Mouse (Mus musculus): ENCODE results near the gene Egfr.

Egfr gene

DNA sequence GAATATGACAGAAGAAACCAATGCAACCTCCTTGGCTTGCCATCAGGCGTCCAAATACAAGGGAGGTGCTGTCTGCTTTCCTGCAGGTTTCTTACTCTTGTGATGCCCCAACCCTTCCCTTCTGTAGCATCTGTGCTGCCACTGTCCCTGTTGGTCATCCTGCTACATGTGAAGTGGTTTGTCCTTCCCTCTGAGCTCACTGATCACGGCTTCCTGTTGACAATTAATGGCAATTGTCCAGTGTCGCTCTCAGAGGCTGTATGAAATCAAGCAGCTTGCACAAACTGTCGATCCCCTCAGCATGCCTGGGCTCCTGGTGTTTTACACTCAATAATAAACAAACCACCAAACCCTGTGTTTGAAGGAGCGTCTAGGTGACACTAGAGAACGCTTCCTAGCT lies 134.1 kb downstream of the Egfr start:
- DNase-seq (ENCODE audit: extremely low read depth, insufficient read length, low spot score) = no peak

DNA sequence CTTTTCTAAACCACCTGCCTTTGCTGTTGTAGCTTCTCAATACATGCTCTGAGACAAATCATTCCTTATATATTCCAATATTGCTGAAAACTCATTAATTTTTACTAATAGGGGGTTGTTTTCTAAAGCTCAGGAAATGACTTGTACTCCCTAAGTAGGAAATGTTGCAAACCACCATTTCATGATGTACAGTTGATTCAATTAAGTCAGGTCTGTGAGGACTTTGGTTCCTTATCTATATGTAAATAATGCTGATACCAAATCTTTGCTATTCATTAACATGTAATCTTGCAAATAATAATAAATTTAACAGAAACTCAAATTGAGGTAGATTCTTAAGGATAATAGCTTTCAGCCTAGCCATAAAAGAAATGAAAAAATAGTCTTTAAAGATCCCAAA lies 136.1 kb downstream of the Egfr start:
- no peak for DNase-seq (ENCODE audit: extremely low read depth, insufficient read length, low spot score)

DNA sequence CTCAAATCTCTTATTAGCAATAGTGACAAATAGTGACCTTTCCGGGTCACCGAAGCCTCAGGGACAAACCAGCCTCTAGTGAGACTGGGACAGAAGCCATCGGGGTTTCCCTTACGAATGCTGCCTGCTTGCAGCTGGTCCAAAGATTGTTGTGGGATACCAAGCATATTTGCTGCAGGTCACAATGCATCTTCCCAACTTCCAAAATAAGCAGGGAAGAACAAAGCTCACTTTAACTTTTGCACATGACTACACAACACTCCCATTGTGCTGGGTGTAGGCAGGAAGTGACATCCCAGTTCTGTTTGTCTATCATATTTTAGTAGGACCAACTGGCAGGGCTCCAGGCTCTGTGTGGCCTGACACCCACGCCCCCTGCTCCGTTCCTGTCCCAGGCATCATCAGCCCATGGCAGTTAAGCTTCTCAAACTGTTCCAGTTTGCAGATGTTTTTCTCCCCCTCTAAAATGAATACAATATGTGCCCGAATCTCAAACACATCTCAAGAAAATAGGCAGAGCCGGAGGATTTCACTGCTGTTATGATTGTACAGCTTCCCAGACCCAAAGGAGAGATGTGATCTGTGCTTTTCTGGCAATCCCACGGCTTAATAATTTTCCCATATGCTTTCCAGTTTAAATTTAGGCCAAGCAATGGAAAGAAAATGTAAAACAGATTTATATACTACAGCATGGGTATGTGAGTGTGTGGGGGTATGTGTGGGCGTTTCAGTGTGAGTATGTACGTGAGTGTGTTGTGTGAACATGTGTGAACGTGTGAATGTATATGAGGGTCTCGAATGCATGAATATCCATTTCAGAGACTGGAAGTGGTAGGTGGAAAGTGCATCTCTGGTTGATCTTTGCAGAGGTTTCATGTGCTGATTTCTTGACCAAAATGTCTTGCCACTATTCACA lies 143.7 kb downstream of the Egfr start:
- DNase-seq (ENCODE audit: extremely low read depth, insufficient read length, low spot score) = peak; percentile 35

DNA sequence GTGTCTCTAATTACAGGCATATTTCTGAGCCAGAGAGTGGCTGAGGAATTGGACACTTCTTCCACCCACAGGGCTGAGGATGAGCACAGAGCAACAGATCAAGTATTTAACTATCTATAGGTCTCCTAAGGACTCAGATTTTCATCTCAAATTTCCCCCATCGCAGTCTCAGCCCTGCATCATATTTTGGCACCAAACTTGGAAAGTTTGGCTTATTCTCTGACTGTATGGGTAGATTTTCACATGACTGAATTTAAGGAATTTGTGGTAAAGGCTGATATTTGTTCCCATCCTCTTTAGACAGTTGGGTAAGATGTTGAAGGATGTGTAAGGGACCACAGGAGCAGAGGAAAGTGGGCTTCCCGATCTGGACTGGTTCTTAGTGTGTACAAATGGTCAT lies 145.7 kb downstream of the Egfr start:
- peak; percentile 55 for DNase-seq (ENCODE audit: extremely low read depth, insufficient read length, low spot score)

DNA sequence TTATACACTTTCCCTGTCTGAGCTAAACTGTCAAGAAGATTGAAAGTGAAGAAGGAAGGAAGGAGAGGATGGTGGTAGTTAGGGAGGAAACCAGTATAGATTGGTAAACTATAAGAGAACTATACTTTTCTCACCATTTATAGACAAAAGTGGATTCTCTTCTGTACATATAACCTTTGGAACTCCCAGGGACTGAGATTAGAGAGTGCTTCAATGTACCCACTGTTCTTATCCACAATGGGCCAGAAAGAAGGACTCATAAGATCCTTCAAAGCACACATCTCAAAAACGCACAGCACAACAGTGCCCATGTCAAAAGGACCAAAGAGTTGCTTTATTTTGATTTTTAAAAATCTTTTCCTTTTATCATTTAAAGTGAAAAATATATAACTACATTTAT lies 148.2 kb downstream of the Egfr start:
- no peak for DNase-seq (ENCODE audit: extremely low read depth, insufficient read length, low spot score)

DNA sequence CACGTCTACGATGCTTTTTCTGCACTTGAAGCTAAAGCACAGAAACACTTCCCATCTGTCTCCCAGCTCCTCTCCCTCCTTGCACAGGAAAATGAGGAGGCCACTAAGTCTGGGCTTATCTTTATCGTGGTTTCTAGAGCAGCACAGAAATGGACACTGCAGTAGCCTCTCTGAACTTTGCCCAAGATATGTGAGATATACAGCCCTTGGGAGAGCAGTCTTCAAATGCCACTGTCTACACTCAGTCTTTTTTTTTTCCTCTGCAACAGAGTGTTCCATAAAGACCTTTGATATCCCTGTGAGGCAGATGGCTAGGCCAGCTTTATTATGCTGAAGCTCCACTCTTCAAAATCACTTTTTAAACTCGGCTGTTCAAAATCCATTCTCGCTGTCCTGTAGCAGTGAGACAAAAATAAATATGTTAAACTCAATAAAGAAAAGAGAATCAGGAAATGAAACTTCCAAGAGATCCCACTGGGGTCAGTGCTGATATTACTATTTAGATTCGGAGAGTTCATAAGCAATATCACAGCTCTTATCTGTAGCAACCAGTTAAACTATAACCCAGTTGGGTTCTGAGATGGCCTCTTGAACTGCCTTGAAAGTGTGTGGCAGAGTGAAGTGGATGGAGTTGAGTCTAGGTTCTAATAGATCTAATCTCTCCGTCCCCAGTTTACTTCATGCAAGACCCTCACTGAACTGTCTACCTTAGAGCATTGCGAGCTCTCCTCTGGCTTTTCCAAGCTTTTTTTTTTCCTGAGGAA lies 148.8 kb downstream of the Egfr start:
- DNase-seq (ENCODE audit: extremely low read depth, insufficient read length, low spot score) = no peak

DNA sequence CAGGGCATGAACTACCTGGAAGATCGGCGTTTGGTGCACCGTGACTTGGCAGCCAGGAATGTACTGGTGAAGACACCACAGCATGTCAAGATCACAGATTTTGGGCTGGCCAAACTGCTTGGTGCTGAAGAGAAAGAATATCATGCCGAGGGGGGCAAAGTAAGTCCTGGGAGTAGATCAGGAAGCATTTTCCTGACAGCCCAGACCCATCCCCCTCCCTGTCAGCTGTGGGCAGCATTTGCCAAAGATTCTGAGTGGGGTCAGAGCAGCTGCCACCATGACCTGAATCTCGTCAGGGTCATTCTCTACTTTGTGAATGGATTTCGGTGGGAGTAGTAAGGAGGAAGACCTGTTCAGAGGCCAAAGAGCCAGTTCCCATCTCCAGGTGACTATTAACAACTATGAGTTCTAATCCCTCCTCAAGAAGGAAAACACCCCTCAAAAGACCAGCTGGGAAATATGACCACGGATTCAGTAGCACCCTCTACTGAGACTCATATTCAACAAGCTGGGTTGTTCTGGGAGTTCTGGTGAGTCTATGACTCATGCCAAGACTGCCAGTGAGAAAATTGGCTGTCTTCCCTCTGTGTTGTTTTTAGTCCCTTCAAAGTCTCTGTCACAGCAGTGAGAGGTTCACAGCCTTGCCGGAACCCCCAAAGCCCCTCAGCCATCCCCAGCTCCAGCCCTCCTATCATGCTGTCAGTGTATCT lies 152.5 kb downstream of the Egfr start:
- peak; percentile 21 for DNase-seq (ENCODE audit: extremely low read depth, insufficient read length, low spot score)

DNA sequence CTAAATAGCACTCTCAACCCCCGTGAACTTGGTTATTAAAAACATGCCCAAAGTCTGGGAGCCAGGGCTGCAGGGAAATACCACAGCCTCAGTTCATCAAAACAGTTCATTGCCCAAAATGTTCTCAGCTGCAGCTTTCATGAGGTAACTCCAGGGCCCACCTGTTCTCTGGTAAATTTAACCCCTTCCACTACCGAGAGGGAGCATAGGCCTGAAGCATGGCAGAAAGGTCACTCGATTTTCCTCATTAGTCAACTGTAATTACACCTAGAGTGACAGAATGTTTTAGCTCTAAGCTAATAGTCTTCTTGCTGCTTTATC lies 153.0 kb downstream of the Egfr start:
- DNase-seq (ENCODE audit: extremely low read depth, insufficient read length, low spot score) = no peak

DNA sequence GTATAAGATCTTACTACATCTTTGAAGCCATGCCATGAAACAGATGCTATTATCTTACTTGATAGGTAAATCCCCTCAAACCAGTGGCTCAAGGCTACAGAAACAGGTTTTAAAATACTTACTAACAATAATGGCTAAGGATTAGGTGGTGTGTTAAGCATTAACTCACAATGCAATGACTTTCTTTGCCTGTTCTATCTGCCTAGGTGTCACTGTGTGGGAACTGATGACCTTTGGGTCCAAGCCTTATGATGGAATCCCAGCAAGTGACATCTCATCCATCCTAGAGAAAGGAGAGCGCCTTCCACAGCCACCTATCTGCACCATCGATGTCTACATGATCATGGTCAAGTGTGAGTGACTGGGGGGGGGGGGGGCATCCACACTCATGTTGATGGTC lies 154.5 kb downstream of the Egfr start:
- DNase-seq (ENCODE audit: extremely low read depth, insufficient read length, low spot score) = no peak

DNA sequence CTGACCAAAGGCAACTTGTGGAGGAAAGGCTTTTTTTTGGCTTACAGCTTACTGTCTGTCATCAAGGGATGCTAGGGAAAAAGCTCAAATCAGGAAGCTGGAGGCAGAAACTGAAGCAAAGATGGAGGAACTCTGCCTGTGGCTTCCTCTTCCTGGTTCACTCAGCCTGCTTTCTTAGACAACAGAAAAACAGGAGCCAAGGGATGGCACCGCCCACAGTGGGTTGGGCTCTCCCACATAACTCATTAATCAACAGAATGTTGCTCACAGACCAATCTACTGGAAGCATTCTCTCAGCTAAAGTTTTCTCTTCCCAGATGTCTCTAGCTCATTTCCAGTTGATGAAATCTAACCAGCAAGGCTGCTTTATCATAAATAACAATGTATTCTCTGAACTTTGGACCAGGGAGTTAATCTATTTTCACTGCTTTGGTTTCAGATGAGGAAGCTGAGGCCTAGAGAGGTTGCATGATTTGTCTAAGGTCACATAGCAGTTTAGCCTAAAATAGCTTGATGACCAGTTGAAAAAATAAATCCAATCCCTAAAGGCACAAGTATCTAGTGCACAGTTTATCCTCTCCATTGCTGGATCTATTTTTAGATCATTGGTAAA lies 155.6 kb downstream of the Egfr start:
- DNase-seq (ENCODE audit: extremely low read depth, insufficient read length, low spot score) = no peak

DNA sequence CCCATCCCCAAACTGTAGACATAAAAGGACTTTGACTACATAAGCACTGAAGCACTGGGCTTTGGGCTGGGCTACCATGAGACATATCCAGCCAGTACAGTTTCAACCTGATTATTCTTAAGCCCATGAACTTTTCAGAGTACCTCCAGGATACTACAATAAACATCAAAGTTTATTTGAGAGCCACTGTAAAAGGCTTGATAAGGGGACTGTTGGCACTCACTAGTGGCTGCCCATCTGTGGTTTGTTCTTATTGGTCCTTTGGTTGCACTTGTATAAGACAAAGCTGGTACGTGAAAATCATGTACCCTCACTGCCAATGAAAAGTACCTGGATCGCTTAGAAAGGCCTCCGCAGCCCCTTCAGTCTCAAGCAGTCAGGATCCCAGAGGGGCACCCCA lies 162.8 kb downstream of the Egfr start:
- no peak for DNase-seq (ENCODE audit: extremely low read depth, insufficient read length, low spot score)

DNA sequence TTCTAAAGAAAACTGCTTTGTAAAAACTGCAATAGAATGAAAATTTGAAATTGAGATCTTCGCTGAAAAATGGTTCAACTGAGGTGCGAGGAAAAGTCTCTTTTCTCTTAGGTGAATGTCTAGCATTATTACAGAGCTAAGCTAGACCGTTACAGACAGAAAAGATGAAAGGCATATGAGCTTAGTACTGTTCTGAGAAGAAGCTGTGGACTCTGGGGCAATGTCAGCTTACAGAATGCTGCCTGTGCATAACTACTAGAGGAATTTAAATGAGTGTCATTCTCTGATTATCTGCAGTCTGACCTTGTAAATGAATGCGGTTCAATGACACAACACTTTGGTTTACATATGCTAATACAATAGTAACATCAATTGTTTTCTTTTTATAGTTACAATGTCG lies 163.8 kb downstream of the Egfr start:
- DNase-seq (ENCODE audit: extremely low read depth, insufficient read length, low spot score) = no peak

DNA sequence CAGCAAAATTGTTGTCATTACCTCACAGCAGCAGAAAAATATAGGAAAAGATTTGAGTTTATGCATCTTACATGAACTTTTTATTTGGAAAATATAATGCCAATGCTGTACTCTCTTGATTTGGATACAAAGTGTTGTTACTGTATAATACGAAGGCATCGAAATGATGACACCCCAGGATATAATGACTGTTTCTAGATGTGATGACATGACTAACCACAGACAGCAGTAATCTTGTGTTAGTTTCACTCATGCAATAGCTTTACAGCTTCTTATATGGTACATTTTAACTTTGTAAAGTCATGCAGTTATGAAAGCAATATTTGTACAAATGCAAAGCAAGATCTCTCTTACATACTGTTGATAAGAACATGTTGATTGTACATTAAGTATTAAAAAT lies 165.5 kb downstream of the Egfr start:
- DNase-seq (ENCODE audit: extremely low read depth, insufficient read length, low spot score) = no peak

DNA sequence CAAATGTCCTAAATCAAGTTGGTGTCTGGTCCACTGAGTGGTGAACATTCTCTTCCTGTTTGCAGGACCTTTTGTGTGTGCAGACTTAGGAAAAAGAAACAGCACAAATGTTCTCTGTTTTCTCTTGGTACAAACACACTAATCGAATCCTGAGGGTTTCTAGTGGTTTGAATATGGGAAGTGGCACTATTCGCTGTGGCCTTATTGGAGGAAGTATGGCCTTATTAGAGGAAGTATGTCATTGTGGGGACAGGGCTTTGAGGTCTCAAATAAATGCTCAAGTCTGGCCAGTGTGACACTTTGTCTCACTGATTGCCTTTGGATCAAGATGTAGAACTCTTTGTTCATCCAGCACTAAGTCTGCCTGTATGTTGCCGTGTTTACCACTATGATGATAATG lies 180.2 kb downstream of the Egfr start:
- DNase-seq (ENCODE audit: extremely low read depth, insufficient read length, low spot score) = no peak

DNA sequence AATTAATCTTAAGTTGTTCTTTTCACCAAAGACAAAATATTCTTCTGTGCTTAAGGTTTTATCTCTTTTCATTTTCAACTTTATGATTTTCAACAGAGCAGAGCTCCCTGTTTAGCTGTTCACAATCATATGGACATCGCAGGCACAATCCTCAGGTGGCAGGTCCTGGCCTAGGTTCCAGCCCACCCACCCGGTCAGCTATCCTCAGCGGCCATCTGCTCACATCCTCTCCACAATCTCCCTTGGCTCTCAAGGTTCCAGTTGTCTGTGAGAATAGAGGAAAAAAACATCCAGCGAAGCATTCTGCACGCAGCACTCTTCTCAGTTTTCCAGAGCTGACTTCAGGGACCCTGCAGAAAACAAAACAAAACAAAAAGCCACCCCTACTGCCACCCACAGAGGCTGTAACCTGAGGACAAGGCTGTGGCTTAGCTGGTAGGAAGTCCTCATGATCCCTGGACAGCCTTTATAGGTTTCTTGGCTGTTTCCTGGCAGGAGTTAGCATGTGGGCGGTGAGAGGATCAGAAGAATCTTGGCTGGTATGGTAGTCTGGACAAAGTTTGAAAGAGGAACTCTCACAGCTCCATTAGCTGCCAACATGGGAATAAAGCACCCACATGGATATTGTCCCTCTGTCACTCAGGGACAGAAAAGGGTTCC lies 183.7 kb downstream of the Egfr start:
- no peak for DNase-seq (ENCODE audit: extremely low read depth, insufficient read length, low spot score)

DNA sequence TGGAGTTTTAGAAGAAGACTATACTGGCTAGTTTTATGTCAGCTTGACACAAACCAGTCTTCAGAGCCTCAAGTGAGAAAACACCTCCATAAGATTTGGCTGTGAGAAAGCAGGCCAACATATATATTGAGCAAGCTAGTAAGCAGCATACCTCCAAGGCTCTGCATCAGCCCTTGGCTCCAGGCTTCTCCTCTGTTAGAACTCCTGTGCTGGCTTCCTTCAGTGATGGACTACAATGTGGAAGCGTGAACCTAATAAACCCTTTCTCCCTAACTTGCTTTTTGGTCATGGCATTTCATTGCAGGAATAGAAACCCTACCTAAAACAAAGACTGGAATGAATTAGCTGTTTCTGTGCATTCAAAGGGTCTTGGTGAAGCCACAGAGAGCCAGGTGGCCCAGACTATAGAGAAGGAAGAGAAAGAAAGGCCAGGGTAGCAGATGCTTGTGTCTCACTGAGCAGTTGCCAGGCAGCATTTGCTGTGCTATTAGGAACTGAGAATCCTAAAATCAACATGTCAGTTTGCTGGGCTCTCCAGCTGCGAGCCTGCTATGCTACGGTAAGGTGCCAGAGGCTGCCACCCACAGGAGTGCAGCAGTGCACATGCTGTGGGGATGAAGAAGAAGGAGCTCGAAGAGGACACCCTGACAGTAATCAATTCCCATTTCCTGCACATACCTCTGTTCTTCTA lies 189.2 kb downstream of the Egfr start:
- no peak for DNase-seq (ENCODE audit: extremely low read depth, insufficient read length, low spot score)

DNA sequence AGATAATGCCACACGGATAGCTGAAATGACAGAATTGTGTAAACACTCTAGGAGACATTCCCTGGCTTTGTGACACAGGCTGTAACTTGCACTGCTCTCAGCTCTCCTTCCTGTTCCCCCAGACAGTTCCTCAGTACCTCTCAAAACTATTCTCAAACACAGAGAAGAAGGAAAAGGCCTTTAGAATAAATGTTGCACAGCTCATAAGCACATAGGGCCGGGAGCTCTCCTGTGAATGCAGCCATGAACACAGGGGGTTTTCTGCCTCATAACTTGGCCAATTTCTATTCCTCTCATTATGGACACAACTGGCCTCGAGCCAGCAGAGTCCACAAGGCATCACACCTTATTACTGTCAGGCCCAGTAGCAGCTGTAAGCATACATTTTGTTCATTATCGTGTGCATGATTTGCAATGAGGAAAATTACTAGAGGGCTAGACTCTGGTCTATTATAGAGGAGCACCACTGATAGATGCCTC lies 190.0 kb downstream of the Egfr start:
- no peak for DNase-seq (ENCODE audit: extremely low read depth, insufficient read length, low spot score)

DNA sequence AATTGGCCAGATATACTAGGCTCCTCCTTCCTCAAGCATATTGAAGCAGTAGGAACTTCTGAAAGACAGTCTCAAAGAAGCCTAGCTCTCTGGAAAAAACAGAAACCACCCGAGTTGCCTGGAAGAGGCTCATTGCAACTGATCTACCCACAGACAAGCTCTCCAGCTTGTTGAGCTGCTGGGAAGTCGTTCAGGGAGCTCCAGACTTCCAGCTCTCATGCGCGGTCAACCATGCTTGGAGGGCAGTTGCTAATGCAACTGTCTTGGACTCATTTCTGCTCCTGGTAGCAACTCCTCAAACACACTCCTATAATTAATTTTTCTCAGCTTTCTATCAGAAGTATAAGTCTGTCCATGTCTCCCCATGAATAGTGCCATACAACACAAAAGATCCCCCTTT lies 191.0 kb downstream of the Egfr start:
- DNase-seq (ENCODE audit: extremely low read depth, insufficient read length, low spot score) = no peak

DNA sequence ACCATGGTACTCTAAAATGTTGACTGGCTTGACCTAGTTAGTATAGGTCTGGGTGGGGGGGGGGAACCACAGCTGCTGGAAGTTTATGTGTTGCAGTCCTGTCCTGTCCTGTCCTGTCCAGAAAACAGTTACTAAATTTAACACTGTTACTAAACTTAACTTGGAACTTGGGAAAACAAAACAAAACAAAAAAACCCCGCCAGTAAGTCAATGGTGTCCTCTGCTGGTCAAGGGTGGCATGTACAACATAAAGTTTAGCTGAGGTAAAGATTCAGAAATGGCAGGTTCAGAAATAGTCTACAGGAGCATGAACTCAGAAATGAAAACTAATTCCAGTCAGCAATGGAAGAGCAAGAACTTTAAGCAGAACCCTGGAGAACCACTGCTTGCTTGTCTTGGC lies 196.8 kb downstream of the Egfr start:
- peak; percentile 23 for DNase-seq (ENCODE audit: extremely low read depth, insufficient read length, low spot score)
